Mouse (Mus musculus): ENCODE data around the gene Plac1. TPM values are rescaled to one million over a fixed set of nuclear protein-coding genes. Genes with fewer than 3 reads are reported as not detected.

Plac1 gene
- polyA plus RNA-seq, 1 experiment, result not detected

DNA sequence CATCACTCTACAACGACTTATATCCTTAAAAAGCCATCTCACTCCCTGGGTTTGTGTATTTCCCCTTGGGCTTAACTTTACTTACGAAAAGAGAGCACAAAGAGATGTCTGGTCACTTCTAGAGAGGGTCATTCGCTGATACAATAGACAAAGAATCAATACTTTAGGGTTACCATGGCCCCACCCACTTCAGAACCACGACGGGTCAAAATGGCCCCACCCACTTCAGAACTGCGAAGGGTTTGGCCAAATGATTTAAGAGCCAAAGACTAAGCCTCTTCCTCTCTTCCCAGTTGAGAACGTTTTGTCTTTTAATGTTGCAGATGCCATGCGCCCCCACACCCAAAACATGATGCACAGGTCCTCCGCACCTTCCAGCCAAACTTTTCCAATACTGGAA lies 184.1 kb downstream of the Plac1 start:
- TF ChIP-seq POLR2A (IDR thresholded peaks at IDR 0.05; ENCODE audit: low read depth, low read length) (no peak), CTCF (IDR thresholded peaks at IDR 0.05; ENCODE audit: extremely low read depth, insufficient read depth, insufficient read length, insufficient replicate concordance) (no peak)
- no peaks in the 10 kb centered on the region; the same call in 1 of the 2 replicates for H3K4me1 ChIP-seq (ENCODE audit: control insufficient read depth, insufficient read depth, insufficient read length)
- 27% methylated on average over 9 of the region's 9 CpGs for WGBS
- no peak for DNase-seq (ENCODE audit: low read depth in 1 of 2, low spot score in 2 of 2)
- H3K27me3 ChIP-seq (ENCODE audit: control insufficient read depth, insufficient read depth, low read length), result 0 out of 2 replicates have a peak, but pooled peaks cover 3% of the 10 kb centered on the region
- peak overlapping the region; percentile 23; the same call in 1 of the 2 replicates for H3K4me3 ChIP-seq (ENCODE audit: extremely low read depth, insufficient read depth, insufficient read length)
- no peak overlapping the region for H3K27ac ChIP-seq (ENCODE audit: insufficient read depth, low read length)
- H3K36me3 ChIP-seq (ENCODE audit: control insufficient read depth, insufficient read depth, low read length), result no peaks in the 10 kb centered on the region

DNA sequence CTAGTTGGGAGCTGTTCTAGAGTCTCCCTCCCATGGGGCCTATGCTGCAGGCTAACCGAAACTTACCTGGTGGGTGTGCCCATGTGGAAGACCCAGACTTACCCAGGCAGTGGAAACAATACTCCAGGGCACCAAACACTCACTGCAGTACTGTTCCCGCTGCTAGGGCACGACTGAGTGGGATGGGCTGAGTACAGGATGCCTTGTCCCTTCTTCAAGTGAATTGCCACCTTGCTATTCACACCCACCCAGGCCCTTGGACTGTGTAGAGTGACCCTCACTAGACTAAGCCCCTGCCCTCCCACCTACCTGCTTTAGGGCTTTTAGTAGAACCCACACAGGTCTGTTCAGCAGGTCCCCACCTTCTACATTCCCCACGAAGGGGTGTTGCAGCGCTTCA lies 186.0 kb downstream of the Plac1 start:
- no peak for TF ChIP-seq POLR2A (IDR thresholded peaks at IDR 0.05; ENCODE audit: low read depth, low read length)
- no peak for TF ChIP-seq CTCF (IDR thresholded peaks at IDR 0.05; ENCODE audit: extremely low read depth, insufficient read depth, insufficient read length, insufficient replicate concordance)
- DNase-seq (ENCODE audit: low read depth in 1 of 2, low spot score in 2 of 2), result no peak
- no peaks in the 10 kb centered on the region; the same call in 1 of the 2 replicates for H3K4me1 ChIP-seq (ENCODE audit: control insufficient read depth, insufficient read depth, insufficient read length)
- H3K27ac ChIP-seq (ENCODE audit: insufficient read depth, low read length), result no peak overlapping the region
- 70% methylated on average over 5 of the region's 5 CpGs for WGBS
- no peaks in the 10 kb centered on the region for H3K36me3 ChIP-seq (ENCODE audit: control insufficient read depth, insufficient read depth, low read length)
- no peak overlapping the region for H3K4me3 ChIP-seq (ENCODE audit: extremely low read depth, insufficient read depth, insufficient read length)
- 0 out of 2 replicates have a peak, but pooled peaks cover 3% of the 10 kb centered on the region for H3K27me3 ChIP-seq (ENCODE audit: control insufficient read depth, insufficient read depth, low read length)

DNA sequence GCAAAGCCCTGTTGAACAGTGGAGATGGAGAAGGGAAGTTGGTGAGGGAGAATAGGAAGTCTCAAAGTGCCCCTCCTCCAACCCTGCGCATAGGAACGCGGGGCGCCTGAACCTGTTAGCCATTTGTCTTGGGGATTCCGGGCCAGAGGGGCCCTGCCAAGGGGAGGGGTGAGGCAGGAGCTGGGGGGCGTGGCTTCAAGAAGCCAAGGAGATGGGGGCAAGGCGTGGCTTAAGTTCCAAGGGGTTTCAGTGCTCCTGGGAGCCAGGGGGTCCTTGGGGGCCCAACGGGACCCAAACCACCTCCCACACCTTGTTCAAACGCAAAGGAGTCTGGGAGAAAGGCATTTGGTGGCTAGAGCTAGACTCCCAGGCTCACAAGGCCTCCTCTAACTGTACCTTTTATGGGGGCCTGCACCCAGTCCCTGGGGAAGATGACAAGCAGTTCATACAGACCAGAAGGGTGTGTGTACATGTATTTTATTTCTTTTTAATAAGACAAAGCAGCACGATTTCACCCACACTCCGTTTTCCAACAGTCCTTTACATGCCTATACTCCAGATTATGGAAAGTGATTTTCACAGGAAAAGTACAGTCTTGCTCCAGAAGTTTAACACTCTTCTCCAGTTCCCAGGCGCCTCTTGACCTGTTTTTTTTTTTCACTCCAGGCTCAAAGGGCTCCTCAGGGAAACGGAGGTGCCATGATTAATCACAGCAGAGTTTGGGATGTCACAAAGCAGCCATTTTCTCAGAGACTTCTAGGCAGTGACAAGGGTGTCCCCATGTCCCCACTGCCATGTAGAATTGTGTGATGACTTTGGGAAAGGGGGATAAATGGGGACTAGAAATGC lies 187.0 kb downstream of the Plac1 start:
- Histone ChIP-seq H3K27me3 (ENCODE audit: control insufficient read depth, insufficient read depth, low read length) (no peaks in the 10 kb centered on the region), H3K27ac (ENCODE audit: insufficient read depth, low read length) (no peak overlapping the region), H3K4me3 (ENCODE audit: extremely low read depth, insufficient read depth, insufficient read length) (no peak overlapping the region), H3K4me1 (ENCODE audit: control insufficient read depth, insufficient read depth, insufficient read length) (no peaks in the 10 kb centered on the region; the same call in 1 of the 2 replicates), H3K36me3 (ENCODE audit: control insufficient read depth, insufficient read depth, low read length) (no peaks in the 10 kb centered on the region)
- WGBS, result 37% methylated on average over 13 of the region's 13 CpGs
- TF ChIP-seq CTCF (IDR thresholded peaks at IDR 0.05; ENCODE audit: extremely low read depth, insufficient read depth, insufficient read length, insufficient replicate concordance), result no peak
- TF ChIP-seq POLR2A (IDR thresholded peaks at IDR 0.05; ENCODE audit: low read depth, low read length), result no peak
- DNase-seq (ENCODE audit: low read depth in 1 of 2, low spot score in 2 of 2), result no peak

DNA sequence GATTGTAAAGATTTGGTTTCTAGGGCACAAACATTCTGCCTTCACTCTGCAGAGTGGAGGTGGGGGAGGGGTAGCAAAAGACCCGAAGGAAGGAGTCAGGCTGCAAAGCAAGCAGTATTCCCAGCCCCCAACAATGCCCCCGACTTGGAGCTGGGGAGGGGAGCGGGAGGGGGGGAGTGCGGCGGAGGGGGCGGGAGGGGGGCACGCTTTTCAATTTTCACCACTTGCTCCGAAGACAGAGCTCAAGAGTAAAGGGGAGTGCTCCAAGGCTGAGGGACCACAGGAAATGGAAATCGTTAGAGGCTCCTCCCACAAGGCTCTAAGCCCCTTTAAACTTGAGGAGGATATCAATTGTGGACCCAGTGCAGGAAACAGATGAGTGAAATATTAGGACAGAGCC lies 189.6 kb downstream of the Plac1 start:
- Histone ChIP-seq H3K27me3 (ENCODE audit: control insufficient read depth, insufficient read depth, low read length) (no peaks in the 10 kb centered on the region), H3K4me1 (ENCODE audit: control insufficient read depth, insufficient read depth, insufficient read length) (peaks cover 2% of the 10 kb centered on the region; the same call in 1 of the 2 replicates), H3K4me3 (ENCODE audit: extremely low read depth, insufficient read depth, insufficient read length) (no peak overlapping the region), H3K36me3 (ENCODE audit: control insufficient read depth, insufficient read depth, low read length) (no peaks in the 10 kb centered on the region), H3K27ac (ENCODE audit: insufficient read depth, low read length) (no peak overlapping the region)
- no peak for DNase-seq (ENCODE audit: low read depth in 1 of 2, low spot score in 2 of 2)
- 22% methylated on average over 9 of the region's 9 CpGs for WGBS
- TF ChIP-seq POLR2A (IDR thresholded peaks at IDR 0.05; ENCODE audit: low read depth, low read length) (no peak), CTCF (IDR thresholded peaks at IDR 0.05; ENCODE audit: extremely low read depth, insufficient read depth, insufficient read length, insufficient replicate concordance) (no peak)

DNA sequence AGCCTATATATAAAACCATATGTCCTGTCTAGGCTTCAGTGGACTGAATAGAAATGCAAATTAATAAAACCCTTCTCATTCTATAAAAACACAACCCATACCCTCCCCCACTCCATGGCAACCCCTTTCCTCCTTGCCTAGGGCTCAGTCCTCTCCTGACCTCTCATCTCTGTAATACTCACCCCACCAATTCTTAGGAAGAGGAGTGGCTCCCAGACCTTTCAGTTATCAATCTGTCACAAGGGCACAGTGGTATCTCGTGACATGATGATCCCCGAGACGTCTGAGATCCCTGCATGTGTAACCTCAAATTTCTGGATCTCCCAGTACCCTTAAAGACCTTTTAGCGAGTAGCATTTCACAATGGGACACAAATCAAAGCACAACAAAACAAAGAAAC lies 190.7 kb downstream of the Plac1 start:
- DNase-seq (ENCODE audit: low read depth in 1 of 2, low spot score in 2 of 2), result no peak
- H3K27me3 ChIP-seq (ENCODE audit: control insufficient read depth, insufficient read depth, low read length), result no peaks in the 10 kb centered on the region
- H3K36me3 ChIP-seq (ENCODE audit: control insufficient read depth, insufficient read depth, low read length), result no peaks in the 10 kb centered on the region
- 73% methylated on average over 4 of the region's 4 CpGs for WGBS
- peaks cover 6% of the 10 kb centered on the region; the same call in 1 of the 2 replicates for H3K4me1 ChIP-seq (ENCODE audit: control insufficient read depth, insufficient read depth, insufficient read length)
- TF ChIP-seq CTCF (IDR thresholded peaks at IDR 0.05; ENCODE audit: extremely low read depth, insufficient read depth, insufficient read length, insufficient replicate concordance), result no peak
- TF ChIP-seq POLR2A (IDR thresholded peaks at IDR 0.05; ENCODE audit: low read depth, low read length), result no peak
- H3K4me3 ChIP-seq (ENCODE audit: extremely low read depth, insufficient read depth, insufficient read length), result no peak overlapping the region
- H3K27ac ChIP-seq (ENCODE audit: insufficient read depth, low read length), result no peak overlapping the region

DNA sequence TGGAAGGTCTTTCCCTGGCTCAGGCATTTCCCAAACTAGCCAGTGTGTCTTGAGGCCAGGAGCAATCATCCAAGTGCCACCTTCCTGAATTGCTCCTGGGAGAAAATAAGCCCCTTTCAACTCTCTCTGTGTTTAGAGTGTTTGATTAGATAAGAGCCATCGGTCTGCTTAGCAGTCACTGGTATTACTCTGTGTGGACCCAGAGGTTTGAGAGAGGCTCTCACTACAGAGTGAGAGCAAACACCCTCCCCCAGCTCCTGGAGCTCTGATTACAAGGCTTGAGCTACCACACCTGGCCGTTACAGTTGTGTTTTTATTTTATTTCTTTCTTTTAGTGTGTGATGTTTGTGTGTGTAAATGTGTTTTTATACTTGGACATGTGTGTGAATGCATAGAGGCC lies 193.0 kb downstream of the Plac1 start:
- H3K36me3 ChIP-seq (ENCODE audit: control insufficient read depth, insufficient read depth, low read length), result no peaks in the 10 kb centered on the region
- TF ChIP-seq CTCF (IDR thresholded peaks at IDR 0.05; ENCODE audit: extremely low read depth, insufficient read depth, insufficient read length, insufficient replicate concordance) (no peak), POLR2A (IDR thresholded peaks at IDR 0.05; ENCODE audit: low read depth, low read length) (no peak)
- H3K4me3 ChIP-seq (ENCODE audit: extremely low read depth, insufficient read depth, insufficient read length), result no peak overlapping the region
- WGBS, result 71% methylated on average over 2 of the region's 2 CpGs
- no peak overlapping the region for H3K27ac ChIP-seq (ENCODE audit: insufficient read depth, low read length)
- peaks cover 6% of the 10 kb centered on the region; the same call in 1 of the 2 replicates for H3K4me1 ChIP-seq (ENCODE audit: control insufficient read depth, insufficient read depth, insufficient read length)
- DNase-seq (ENCODE audit: low read depth in 1 of 2, low spot score in 2 of 2), result no peak
- H3K27me3 ChIP-seq (ENCODE audit: control insufficient read depth, insufficient read depth, low read length), result no peaks in the 10 kb centered on the region

DNA sequence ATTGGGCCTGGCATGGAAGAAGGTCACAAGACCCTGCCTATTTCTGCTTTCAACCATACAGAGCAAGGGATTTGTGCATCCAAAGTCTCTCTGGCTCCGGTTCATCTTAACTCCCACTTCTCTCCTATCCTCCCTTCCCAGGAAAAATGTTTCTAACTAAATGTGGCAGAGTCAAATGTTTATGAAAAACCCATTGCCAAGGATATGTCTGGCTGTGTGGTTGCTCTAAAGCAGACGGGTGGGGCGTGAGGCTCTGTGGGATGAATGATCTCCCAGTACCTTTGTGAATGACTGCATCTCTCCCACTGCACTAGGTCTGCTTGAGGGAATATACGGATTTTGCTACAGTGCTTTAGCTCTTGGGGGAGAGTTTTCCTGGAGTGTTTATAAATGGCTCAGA lies 193.9 kb downstream of the Plac1 start:
- Histone ChIP-seq H3K4me1 (ENCODE audit: control insufficient read depth, insufficient read depth, insufficient read length) (peaks cover 6% of the 10 kb centered on the region; the same call in 1 of the 2 replicates), H3K36me3 (ENCODE audit: control insufficient read depth, insufficient read depth, low read length) (no peaks in the 10 kb centered on the region), H3K4me3 (ENCODE audit: extremely low read depth, insufficient read depth, insufficient read length) (no peak overlapping the region), H3K27me3 (ENCODE audit: control insufficient read depth, insufficient read depth, low read length) (no peaks in the 10 kb centered on the region), H3K27ac (ENCODE audit: insufficient read depth, low read length) (no peak overlapping the region)
- no peak for TF ChIP-seq POLR2A (IDR thresholded peaks at IDR 0.05; ENCODE audit: low read depth, low read length)
- no peak for TF ChIP-seq CTCF (IDR thresholded peaks at IDR 0.05; ENCODE audit: extremely low read depth, insufficient read depth, insufficient read length, insufficient replicate concordance)
- DNase-seq (ENCODE audit: low read depth in 1 of 2, low spot score in 2 of 2), result no peak
- WGBS, result 83% methylated on average over 4 of the region's 4 CpGs

Data from spleen, adult 2 months (tissue).